Mouse (Mus musculus) small intestine, adult 2 months (tissue): Measurements from ENCODE around the gene Tuba1a.

Source experiments
- CTCF ChIP-seq: fragments of 200-500 bp; IDR thresholded peaks from 2 replicates; pipeline ENCODE4 v1.5.1; 2012; ENCODE audit warnings: low read depth, mild to moderate bottlenecking, control low read depth, inconsistent platforms, low read length, moderate library complexity, mixed read lengths; ENCODE audit not compliant: insufficient replicate concordance, insufficient read length; ENCODE audit errors: extremely low read depth
- POLR2A ChIP-seq: fragments of 200-500 bp; IDR thresholded peaks from 2 replicates; pipeline ENCODE4 v1.6.1; 2012; ENCODE audit warnings: low read depth, mild to moderate bottlenecking, control low read depth, inconsistent platforms, low read length, moderate library complexity

GRCm38 (mm10) chr15:98930017-98930734, 23.3 kb downstream of the Tuba1a start:
- TF ChIP-seq CTCF (no peak), POLR2A (no peak)
